Mouse (Mus musculus): ENCODE measurements around the gene Wfdc5.
"Not testable (repeated sequence)": the region's sequence is repeated elsewhere in the genome, so short reads cannot be mapped to it uniquely, and the experiment has no call there.

The Wfdc5 gene

DNA sequence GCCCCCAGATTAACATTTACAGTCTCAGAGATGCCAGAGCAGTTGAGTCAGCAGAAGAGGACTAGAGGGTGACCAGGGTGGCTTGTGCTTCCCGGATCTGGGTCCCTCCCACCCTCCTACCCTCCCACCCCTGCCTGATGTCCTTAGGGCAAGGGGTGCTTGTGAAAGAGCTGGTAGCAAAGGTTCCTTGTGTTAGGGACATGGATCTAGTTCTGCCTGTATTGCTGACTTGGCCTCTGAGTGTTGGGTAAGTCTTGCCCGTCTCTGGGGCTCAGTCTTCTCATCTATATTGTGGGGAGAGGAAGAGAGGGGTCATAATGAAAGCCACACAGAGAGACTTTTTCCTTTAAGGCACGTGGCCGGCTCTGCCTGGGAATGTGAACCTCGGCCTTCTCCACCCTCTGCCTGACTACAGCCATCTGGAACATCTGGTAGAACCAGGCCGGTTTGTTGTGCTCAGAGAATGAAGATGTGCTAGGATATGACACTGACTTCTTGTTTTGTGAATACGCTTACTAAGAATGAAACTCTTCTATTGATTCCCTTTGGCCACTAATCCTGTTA is at the start of gene Wfdc5:
Gene Wfdc5 (minus strand): TSS at position 51 of the 564 bp plus-strand sequence.
- in situ Hi-C loops (cut with MboI; ENCODE audit: low pct_unique_long_range_greater_than_20kb in 1 of 2, low sequenced_read_pairs in 2 of 2, unreplicated experiment in 1 of 2) = no loop called here

DNA sequence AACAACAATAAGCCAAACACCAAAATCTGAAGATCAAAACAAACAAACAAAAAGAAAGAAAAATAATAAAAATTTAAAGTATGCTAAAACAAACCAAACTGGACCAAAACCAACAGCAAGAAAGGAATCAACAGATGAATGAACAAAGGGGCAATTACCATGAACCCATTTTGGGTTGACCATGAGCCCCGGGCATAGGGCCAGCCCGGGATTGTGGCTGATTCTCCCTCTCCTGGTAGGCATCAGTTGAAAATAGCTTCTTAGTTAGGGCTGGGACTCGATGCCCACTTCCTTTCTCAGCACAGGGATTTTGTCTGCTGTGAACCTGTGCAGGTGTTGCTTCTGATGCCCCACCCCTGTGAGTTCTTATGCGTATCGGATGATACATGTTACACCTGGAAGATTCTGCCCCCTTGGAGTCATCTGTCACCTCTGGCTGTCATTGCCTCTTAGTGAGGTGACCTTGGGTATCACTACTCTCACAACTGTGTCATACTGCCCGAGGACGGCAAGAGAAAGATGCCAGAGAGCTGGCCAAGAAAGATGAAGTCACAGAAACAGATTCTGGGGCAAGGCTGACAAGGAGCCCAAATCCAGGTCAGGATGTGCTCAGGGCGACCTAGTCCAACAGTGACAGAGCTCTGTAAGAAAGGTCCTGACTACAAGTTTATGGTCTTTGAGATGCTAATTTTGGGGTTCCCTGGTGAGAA is 46.0 kb upstream of the Wfdc5 start:
- in situ Hi-C loops (cut with MboI; ENCODE audit: low pct_unique_long_range_greater_than_20kb in 1 of 2, low sequenced_read_pairs in 2 of 2, unreplicated experiment in 1 of 2) = no loop called here

DNA sequence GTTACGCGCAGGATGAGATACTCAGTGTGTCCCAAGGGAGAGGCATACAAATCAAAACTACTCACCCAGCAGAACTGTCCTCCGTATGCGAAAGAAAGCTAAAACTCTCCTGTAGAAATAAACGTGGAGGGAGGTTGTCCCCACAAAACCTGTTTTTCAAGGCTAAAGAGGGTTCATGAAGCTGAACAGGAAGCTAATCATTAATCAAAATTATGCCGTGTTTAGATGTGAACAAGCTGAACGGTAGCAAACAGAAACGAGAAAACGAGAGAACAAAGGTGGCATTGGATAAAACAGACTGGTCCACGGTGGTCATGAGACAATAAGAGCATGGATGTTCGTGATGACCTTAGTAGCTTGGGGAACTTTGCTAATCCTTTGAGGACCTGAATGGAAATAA is 39.0 kb upstream of the Wfdc5 start, which contains the start of gene Wfdc15b:
Gene Wfdc15b (minus strand): TSS at position 139 of the 400 bp plus-strand sequence.
- in situ Hi-C loops (cut with MboI; ENCODE audit: low pct_unique_long_range_greater_than_20kb in 1 of 2, low sequenced_read_pairs in 2 of 2, unreplicated experiment in 1 of 2) = no loop called here

DNA sequence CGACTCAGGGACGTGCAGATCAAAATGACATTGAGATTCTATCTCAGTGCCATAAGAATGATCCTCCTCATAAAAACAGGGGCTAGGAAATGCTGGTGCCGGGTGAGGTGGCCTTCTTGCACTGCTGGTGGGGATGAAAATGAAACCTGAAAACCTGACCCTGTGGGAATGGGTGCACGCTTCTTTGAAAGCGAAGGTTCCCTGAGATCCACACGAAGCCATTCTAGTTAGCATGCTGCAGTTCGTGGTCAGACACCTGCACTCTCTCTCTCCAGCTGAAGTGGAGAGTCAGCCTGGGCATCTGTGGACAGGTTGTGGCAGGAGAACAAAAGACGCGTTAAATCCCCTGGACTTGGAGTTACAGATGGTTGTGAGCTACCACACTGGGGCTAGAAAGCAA is 36.8 kb upstream of the Wfdc5 start:
- in situ Hi-C loops (cut with MboI; ENCODE audit: low pct_unique_long_range_greater_than_20kb in 1 of 2, low sequenced_read_pairs in 2 of 2, unreplicated experiment in 1 of 2) = no loop called here

DNA sequence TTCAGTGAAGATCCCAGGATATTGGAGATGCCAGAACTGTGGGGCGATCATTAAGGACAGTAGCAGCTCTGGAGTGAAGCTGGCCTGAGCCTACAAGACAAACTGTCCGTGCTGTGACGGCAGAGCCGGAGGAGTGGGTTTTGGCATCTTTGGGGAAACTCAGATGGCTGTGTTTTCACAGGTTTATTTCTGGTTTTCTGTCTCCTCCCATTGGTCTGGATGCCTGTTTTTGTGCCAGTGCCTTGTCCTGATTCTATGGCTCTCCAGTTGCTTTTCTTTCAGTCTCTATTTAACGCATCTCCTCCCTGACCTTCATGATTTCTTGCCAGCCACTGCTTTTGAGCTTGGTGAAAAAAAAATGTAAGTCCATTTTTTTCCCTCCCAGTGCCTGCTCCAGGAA is 30.2 kb upstream of the Wfdc5 start:
- in situ Hi-C loops (cut with MboI; ENCODE audit: low pct_unique_long_range_greater_than_20kb in 1 of 2, low sequenced_read_pairs in 2 of 2, unreplicated experiment in 1 of 2) = no loop called here

DNA sequence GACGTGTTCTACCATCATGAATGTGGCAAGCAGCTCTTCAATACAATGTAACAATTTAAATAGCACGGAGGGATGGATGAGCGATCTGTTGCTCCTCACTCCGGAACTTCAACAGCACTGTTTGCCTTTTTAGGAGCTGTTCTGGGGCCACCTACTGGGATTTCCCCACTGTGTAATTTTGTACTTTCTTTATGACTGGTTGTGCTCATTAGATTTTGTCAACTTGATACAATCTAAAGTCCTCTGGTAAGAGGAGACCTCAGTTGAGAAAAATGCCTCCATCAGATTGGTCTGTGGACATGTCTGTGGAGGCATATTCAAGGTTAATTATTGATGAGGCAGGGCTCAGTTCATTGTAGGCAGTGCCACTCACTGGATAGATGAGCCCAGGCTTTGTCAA is 28.4 kb upstream of the Wfdc5 start:
- in situ Hi-C loops (cut with MboI; ENCODE audit: low pct_unique_long_range_greater_than_20kb in 1 of 2, low sequenced_read_pairs in 2 of 2, unreplicated experiment in 1 of 2) = no loop called here

DNA sequence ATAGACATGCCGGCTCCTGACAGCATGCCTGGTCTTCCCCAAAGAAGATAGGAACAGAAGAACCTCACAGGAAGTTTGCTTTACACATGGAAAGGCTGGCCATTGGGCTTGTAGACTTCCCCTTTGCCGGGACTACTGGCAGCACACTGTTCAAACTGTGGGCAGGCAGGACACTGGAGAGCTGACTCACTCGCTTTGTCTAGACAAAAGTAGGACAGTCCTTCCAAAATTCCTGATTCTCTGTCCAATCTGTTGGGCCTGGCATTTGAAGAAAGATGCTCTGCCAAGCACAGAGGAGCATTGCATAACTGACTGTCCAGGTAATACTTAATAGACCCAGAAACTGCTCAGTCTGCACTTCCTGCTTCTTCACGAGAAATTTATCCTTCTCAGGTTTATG is 24.1 kb upstream of the Wfdc5 start:
- in situ Hi-C loops (cut with MboI; ENCODE audit: low pct_unique_long_range_greater_than_20kb in 1 of 2, low sequenced_read_pairs in 2 of 2, unreplicated experiment in 1 of 2) = no loop called here

DNA sequence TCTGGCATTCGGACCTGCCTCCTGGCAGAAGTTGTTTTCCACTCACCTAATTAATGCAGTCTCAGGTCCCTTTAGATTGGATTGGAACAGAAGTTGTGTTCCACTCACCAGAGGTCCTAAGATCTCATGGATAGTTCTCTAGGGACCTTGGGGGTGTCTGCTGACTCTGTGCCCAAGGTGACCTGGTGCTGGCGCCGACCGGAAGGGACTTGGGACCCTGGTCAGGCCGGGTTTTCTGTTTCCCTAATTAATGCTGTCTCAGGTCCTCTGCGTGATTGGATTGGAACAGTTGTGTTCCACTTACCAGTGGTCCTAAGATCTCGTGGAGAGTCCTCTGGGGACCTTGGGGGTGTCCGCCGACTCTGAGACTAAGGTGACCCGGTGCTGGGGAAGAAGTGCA is 23.5 kb upstream of the Wfdc5 start:
- in situ Hi-C loops (cut with MboI; ENCODE audit: low pct_unique_long_range_greater_than_20kb in 1 of 2, low sequenced_read_pairs in 2 of 2, unreplicated experiment in 1 of 2) = not testable (repeated sequence)

DNA sequence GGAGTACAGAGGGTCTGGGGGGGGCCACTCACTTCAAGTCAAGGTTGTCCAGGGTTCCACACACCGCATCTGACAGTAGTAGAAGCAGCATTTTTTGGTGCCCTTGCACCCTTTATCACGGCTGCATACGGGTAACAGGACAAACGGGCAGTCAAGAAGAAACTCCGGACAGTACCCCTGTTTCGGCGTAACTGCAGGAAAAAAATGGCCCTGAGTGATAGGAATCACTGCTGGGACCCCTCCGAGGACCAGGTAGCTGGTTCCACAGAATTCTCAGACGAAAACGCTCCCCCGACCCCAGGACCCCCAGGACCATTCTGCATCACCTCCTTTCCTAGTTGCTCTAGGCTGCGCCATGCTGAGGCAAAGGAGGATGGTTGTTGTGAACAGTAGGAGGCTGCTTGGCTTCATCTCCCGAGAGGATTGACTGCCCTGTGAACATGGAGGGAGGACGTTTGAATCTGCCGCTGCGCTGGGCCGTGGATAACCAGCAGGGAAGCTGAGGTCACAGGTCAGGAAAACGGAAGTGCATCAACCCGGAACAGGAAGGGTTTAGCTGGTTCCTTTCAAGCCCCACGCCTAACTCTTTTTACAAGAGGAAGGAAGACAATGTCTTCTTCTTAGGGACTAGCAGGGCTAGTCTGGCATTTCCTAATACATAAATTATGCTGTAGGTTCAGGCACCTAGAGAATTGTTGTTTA is 17.2 kb upstream of the Wfdc5 start, which contains the start of gene Wfdc15a:
Gene Wfdc15a (minus strand): TSS at position 505 of the 702 bp plus-strand sequence.
- in situ Hi-C loops (cut with MboI; ENCODE audit: low pct_unique_long_range_greater_than_20kb in 1 of 2, low sequenced_read_pairs in 2 of 2, unreplicated experiment in 1 of 2) = no loop called here

DNA sequence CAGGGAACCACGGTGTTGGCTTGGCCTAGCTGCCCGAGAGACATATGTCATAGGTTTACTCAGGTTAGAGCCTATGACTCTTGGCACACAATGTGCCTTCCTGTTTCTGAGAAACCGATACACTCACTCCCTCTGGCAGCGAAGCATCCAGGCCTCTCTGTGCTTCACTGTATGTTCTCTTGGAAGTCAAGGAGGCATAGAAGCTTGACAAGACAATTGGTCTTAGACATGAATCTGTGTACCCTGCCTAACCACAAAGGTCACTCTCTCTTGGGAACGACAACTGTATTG is 14.1 kb upstream of the Wfdc5 start:
- in situ Hi-C loops (cut with MboI; ENCODE audit: low pct_unique_long_range_greater_than_20kb in 1 of 2, low sequenced_read_pairs in 2 of 2, unreplicated experiment in 1 of 2) = no loop called here

DNA sequence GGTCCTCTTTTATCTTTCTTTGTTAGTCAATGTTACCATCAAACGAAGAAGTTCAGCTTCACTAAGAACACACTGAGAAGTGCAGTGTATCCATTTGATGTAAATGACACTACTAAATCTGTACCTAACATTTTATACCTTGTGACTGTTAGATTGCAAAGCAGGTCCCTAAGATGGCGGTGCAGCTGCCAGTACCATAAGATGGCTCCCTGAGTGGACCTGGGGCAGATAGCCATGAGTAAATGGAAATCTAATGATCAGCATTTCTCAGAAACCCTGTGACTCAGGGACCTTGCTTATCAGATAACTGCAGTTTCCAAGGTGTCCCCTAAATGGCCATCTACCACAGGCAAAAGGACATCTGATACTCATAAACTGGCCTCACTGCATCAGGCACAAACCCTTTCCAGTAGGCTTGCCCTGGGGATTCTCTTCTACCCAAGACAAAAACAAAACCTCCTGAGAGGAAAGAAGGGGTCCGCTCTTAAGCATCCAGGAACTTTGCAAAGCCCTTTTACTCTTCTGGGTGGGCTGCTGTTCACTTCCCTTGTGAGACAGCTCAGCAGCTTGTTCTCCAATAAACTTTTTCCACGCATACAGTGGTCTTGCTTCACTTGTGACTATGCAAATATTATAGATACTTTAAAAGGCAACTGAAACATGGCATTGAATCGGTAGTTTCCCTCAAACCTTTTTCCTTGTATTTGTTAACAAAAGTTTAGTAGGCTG is 13.6 kb upstream of the Wfdc5 start:
- in situ Hi-C loops (cut with MboI; ENCODE audit: low pct_unique_long_range_greater_than_20kb in 1 of 2, low sequenced_read_pairs in 2 of 2, unreplicated experiment in 1 of 2) = no loop called here

DNA sequence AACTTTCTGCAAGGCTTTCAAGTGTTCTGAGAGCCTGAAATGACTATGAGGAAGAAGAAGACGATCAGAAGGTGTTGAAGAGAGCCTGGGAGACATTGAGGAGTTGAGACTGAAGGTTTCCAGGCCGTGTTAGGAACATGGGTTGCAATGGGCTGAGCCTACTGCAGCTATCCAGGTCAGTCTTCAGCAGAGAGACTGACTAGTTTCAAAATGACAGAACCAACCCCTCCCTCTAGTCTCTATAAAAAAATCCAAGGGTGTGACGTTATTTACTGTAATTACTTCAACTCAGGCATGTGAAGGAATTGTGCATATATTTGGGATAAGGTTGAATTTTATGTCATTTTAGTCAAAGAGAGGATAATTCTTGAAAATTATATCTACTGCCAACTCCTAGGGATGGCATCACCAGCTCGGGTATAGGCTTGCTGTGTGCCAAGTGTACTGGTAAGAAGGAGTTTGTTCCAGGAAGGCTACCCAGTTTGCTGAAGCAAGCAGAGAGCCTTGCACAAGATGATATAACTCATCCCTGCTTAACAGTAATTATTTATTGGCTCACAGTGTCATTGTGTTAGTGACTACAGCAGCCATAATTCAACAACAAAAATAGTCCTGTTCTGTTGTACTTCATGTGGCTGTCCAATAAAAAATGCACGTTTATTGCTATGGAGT is 12.6 kb upstream of the Wfdc5 start:
- in situ Hi-C loops (cut with MboI; ENCODE audit: low pct_unique_long_range_greater_than_20kb in 1 of 2, low sequenced_read_pairs in 2 of 2, unreplicated experiment in 1 of 2) = no loop called here

DNA sequence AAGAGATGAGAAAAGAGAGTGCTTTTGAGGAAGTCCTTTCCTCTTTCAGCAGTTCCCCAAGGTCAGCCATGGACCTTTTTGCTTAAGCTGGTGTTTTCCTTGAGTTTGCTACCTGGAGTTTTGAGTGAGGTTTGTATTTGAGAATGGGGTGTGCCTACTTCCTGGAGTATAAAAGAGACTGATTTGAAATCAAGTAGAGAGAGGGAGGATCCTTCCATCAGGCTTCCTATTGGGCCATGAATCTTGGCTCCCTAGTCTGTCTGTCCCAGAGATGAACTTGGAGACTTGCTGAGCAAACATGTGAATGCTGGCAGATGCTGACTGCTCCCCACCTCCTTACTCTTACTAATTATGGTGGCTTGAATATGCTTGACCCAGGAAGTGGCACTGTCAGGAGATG is 9.7 kb upstream of the Wfdc5 start:
- in situ Hi-C loops (cut with MboI; ENCODE audit: low pct_unique_long_range_greater_than_20kb in 1 of 2, low sequenced_read_pairs in 2 of 2, unreplicated experiment in 1 of 2) = no loop called here

DNA sequence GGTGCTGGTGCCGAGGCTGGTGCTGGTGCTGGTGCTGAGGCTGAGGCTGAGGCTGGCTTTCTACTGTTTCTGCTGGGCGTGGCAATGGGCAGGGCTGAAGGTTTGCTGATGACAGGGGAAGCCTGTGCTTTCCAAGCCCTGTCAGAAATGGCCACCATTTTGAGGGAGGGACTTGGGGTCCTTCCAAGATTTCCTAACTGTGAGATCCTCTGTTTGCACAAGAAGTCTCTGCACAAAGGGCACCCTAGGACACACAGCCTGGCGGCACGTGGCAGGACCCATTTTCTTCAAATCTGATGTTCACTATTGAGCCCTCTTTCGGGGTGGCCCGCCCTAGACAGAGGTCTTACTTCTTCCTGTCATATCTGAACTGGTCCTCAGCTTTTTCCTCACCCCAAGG is 8.0 kb upstream of the Wfdc5 start, which contains the start of gene Wfdc12:
Gene Wfdc12 (minus strand): TSS at position 33 of the 400 bp plus-strand sequence.
- in situ Hi-C loops (cut with MboI; ENCODE audit: low pct_unique_long_range_greater_than_20kb in 1 of 2, low sequenced_read_pairs in 2 of 2, unreplicated experiment in 1 of 2) = no loop called here

DNA sequence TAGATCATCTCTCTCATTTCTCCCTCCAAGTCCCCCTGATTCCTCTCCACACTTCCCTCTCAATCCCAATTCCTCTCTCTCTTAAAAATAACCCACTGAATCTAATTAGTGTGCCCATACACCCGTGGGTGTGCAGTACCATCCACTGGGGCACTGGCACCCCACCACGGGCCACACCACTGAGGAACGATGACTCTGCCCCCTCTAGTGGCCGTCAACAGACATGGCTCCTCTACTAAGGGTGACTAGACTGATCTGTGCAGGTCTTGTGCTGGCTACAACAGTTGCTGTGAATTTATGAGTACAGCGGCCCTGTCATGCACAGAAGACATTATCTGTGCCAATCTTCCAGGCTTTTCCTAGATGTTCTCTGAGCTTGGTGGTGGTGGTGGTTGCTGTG is 6.2 kb upstream of the Wfdc5 start:
- in situ Hi-C loops (cut with MboI; ENCODE audit: low pct_unique_long_range_greater_than_20kb in 1 of 2, low sequenced_read_pairs in 2 of 2, unreplicated experiment in 1 of 2) = no loop called here

DNA sequence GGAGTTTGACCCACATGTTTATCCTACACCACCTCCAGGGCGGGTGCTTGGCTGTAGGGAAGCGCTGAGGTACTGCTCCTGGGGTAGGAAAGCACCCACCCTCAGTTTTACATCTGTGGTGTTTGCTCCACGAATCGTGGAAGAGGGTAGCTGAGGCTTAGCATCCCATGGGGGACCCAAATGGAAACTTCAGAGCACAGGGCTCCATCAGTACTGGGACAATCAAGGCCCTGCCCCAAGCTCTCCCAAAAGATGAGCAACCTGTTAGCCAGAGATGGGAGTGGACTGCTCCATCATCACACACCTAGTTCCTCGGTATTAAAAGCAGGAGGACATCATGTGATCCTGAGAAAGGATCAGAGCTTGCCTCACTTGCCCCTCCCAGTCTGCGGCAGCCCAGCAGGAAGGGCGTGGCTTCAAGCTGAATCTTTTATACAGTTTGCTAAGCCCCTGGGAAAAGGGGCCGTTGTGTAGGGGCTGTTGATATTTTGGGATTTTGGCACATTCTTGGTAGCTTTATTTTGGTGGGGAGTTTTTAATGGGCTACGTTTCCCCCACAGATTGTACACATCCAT is 1.7 kb upstream of the Wfdc5 start:
- in situ Hi-C loops (cut with MboI; ENCODE audit: low pct_unique_long_range_greater_than_20kb in 1 of 2, low sequenced_read_pairs in 2 of 2, unreplicated experiment in 1 of 2) = no loop called here

DNA sequence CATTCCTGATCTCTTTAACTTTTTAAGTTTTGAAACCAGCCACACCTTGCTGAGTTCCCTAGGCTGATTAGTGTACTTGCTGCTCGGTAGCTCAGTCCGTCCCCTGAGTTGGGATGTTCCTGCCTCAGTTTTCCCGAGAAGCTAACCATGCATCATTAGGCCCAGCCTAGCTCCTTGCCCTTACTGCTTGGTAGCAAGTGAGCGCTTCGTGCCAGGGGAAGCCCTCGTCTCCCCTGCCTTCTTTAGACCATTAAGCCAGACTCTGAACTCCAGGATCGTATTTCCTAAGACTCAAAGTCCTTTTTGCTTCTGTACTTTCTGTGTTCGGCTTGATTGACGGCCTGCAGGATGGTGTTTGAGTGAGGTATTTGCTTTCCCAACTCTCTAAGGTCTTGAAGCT is 798 bp upstream of the Wfdc5 start:
- in situ Hi-C loops (cut with MboI; ENCODE audit: low pct_unique_long_range_greater_than_20kb in 1 of 2, low sequenced_read_pairs in 2 of 2, unreplicated experiment in 1 of 2) = no loop called here

DNA sequence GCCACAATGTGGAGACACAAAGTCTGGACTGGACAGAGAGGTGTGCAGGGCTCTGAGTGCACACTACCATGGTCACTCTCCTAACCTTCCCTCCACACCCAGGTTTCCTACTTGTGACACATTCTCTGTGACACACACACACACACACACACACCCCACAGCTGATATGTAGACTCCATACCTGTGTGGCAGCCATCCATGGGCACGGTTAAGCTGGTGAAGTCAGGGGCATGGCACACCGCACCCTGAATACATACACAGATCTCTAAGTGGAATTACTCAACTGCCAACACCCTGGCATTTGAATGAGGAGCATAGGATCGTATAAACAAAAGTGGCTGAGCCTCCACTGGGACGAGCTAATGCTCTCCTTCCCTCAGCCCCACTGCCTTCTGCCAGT is 1.8 kb downstream of the Wfdc5 start:
- in situ Hi-C loops (cut with MboI; ENCODE audit: low pct_unique_long_range_greater_than_20kb in 1 of 2, low sequenced_read_pairs in 2 of 2, unreplicated experiment in 1 of 2) = no loop called here

All from mouse embryonic stem cell (cell line).